Mouse (Mus musculus): Measurements from ENCODE around the gene Ahsa2. TPM values are rescaled to one million over a fixed set of nuclear protein-coding genes. Genes with fewer than 3 reads are reported as not detected.
"Not testable (repeated sequence)": the region's sequence is repeated elsewhere in the genome, so short reads cannot be mapped to it uniquely, and the experiment has no call there.

Gene Ahsa2
- polyA plus RNA-seq, 1 experiment, result 1.7 TPM

- no peak for TF ChIP-seq TAL1 (IDR thresholded peaks at IDR 0.05; ENCODE audit: low read length)
- TF ChIP-seq GATA1 (IDR thresholded peaks at IDR 0.05; ENCODE audit: low read length), result no peak
- no peaks in the 10 kb centered on the region for H3K27me3 ChIP-seq (ENCODE audit: control insufficient read depth)
Measured at GRCm38 (mm10) chr11:23496661-23497060, 1.2 kb downstream of the Ahsa2 start.

GRCm38 (mm10) chr11:23495231-23495630 lies 2.6 kb downstream of the Ahsa2 start:
- peaks cover 63% of the 10 kb centered on the region for H3K36me3 ChIP-seq (ENCODE audit: control insufficient read depth)

More at GRCm38 (mm10) chr11:23496661-23497060, 1.2 kb downstream of the Ahsa2 start:
- Histone ChIP-seq H3K9me3 (ENCODE audit: control insufficient read depth, low read length) (no peaks in the 10 kb centered on the region), H3K36me3 (ENCODE audit: control insufficient read depth) (peaks cover 48% of the 10 kb centered on the region), H3K4me3 (replicated peaks) (peak overlapping the region; percentile 89), H3K4me1 (ENCODE audit: control insufficient read depth) (peaks cover 43% of the 10 kb centered on the region)

GRCm38 (mm10) chr11:23492048-23492790 lies 5.6 kb downstream of the Ahsa2 start:
- Histone ChIP-seq H3K4me3 (replicated peaks) (no peak overlapping the region), H3K9me3 (ENCODE audit: control insufficient read depth, low read length) (no peaks in the 10 kb centered on the region), H3K27me3 (ENCODE audit: control insufficient read depth) (no peaks in the 10 kb centered on the region), H3K4me1 (ENCODE audit: control insufficient read depth) (peaks cover 27% of the 10 kb centered on the region), H3K36me3 (ENCODE audit: control insufficient read depth) (peaks cover 93% of the 10 kb centered on the region)
- TF ChIP-seq TAL1 (IDR thresholded peaks at IDR 0.05; ENCODE audit: low read length) (no peak), GATA1 (IDR thresholded peaks at IDR 0.05; ENCODE audit: low read length) (no peak)

More at GRCm38 (mm10) chr11:23495231-23495630, 2.6 kb downstream of the Ahsa2 start:
- no peaks in the 10 kb centered on the region for H3K27me3 ChIP-seq (ENCODE audit: control insufficient read depth)
- H3K4me3 ChIP-seq (replicated peaks), result no peak overlapping the region
- H3K9me3 ChIP-seq (ENCODE audit: control insufficient read depth, low read length), result no peaks in the 10 kb centered on the region
- H3K4me1 ChIP-seq (ENCODE audit: control insufficient read depth), result peaks cover 43% of the 10 kb centered on the region
- TF ChIP-seq GATA1 (IDR thresholded peaks at IDR 0.05; ENCODE audit: low read length) (no peak), TAL1 (IDR thresholded peaks at IDR 0.05; ENCODE audit: low read length) (no peak)

DNA sequence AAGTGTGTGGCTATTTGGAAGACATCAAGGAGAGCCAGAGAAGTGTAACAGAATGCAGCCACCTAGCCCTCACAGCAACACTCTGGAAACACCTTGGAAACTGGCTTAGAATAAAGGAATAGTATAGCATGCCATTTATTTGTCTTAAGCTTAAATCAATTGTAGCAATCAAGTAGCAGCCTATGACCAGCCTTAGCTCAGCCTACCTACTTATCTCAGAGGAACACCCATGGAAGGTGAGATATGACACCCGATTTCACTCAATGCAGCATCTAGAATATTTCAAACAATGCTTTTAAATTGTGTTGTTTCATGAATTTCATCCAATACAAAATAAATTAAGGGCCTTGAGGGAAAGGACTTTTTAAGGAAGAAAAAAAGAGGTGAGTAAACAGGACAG lies 7.9 kb downstream of the Ahsa2 start:
- no peaks in the 10 kb centered on the region for H3K9me3 ChIP-seq (ENCODE audit: control insufficient read depth, low read length)
- peaks cover 94% of the 10 kb centered on the region for H3K36me3 ChIP-seq (ENCODE audit: control insufficient read depth)
- H3K27me3 ChIP-seq (ENCODE audit: control insufficient read depth), result no peaks in the 10 kb centered on the region
- no peak overlapping the region for H3K4me3 ChIP-seq (replicated peaks)
- peaks cover 5% of the 10 kb centered on the region for H3K4me1 ChIP-seq (ENCODE audit: control insufficient read depth)
- TF ChIP-seq TAL1 (IDR thresholded peaks at IDR 0.05; ENCODE audit: low read length) (no peak), GATA1 (IDR thresholded peaks at IDR 0.05; ENCODE audit: low read length) (no peak)

DNA sequence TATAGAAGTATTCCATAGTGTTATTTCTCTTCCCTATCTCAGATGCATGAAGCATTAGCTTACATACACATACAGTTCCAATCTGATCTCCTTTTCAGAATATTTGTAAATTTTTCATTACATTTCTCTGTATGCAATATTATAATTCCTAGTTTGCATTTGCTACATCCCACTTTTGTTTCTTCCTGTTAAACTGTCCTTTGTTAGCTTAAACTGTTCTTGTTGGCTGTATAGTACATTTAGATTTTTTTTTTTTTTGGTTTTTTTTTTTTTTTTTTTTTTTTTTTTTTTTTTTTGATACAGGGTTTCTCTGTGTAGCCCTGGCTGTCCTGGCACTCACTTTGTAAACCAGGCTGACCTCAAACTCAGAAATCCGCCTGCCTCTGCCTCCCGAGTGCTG lies 32.0 kb downstream of the Ahsa2 start:
- not testable (repeated sequence) for H3K27me3 ChIP-seq (ENCODE audit: control insufficient read depth); H3K4me3 ChIP-seq (replicated peaks); H3K4me1 ChIP-seq (ENCODE audit: control insufficient read depth); H3K9me3 ChIP-seq (ENCODE audit: control insufficient read depth, low read length)
- peaks cover 70% of the 10 kb centered on the region for H3K36me3 ChIP-seq (ENCODE audit: control insufficient read depth)

Other genes with a start within 250 kb of the Ahsa2 start
- 0.77 and 0.97 TPM in 2 replicates for gene Xpo1, start 242.0 kb downstream of the Ahsa2 start, polyA plus RNA-seq (2012)
- 0.13 and 0.22 TPM in 2 replicates for gene Usp34, start 191.1 kb downstream of the Ahsa2 start, polyA plus RNA-seq (2012)
- gene 1700093K21Rik, start 23.1 kb upstream of the Ahsa2 start, polyA plus RNA-seq (2012), result not detected in 2 replicates
- 0.05 and 0.06 TPM in 2 replicates for gene 0610010F05Rik, start 135.6 kb upstream of the Ahsa2 start, polyA plus RNA-seq (2012)
- 0.07 and 0.21 TPM in 2 replicates for gene Pus10, start 167.6 kb upstream of the Ahsa2 start, polyA plus RNA-seq (2012)
- gene Pex13, start 167.9 kb upstream of the Ahsa2 start, polyA plus RNA-seq (2012), result 0.09 and 0.11 TPM in 2 replicates